Mouse (Mus musculus): Measurements from ENCODE around the gene Pola1.

Gene Pola1

GRCm38 (mm10) chrX:93631657-93632449 is at the start of gene Pola1:
Gene Pola1 (minus strand): TSS chrX:93632155.
- peak; percentile 96 for DNase-seq (ENCODE audit: low read depth, low spot score)

GRCm38 (mm10) chrX:93676228-93676627 is 44.3 kb upstream of the Pola1 start:
- DNase-seq (ENCODE audit: low read depth, low spot score) = peak; percentile 3

- peak; percentile 89 for DNase-seq (ENCODE audit: low read depth, low spot score)
Measured at GRCm38 (mm10) chrX:93674836-93675795, 43.2 kb upstream of the Pola1 start.

- peak; percentile 1 for DNase-seq (ENCODE audit: low read depth, low spot score)
Measured at GRCm38 (mm10) chrX:93674432-93674831, 42.5 kb upstream of the Pola1 start.

- peak; percentile 5 for DNase-seq (ENCODE audit: low read depth, low spot score)
Measured at GRCm38 (mm10) chrX:93664787-93665186, 32.8 kb upstream of the Pola1 start.

- no peak for DNase-seq (ENCODE audit: low read depth, low spot score)
Measured at GRCm38 (mm10) chrX:93663919-93664586, 32.1 kb upstream of the Pola1 start.

GRCm38 (mm10) chrX:93655153-93655552 is 23.2 kb upstream of the Pola1 start:
- DNase-seq (ENCODE audit: low read depth, low spot score) = no peak

- peak; percentile 67 for DNase-seq (ENCODE audit: low read depth, low spot score)
Measured at GRCm38 (mm10) chrX:93654218-93655002, 22.5 kb upstream of the Pola1 start, which contains the start of gene Pcyt1b. Gene Pcyt1b (plus strand): TSS chrX:93654863.

GRCm38 (mm10) chrX:93650738-93651137 is 18.8 kb upstream of the Pola1 start:
- DNase-seq (ENCODE audit: low read depth, low spot score) = no peak

- no peak for DNase-seq (ENCODE audit: low read depth, low spot score)
Measured at GRCm38 (mm10) chrX:93644022-93644421, 12.1 kb upstream of the Pola1 start.

- DNase-seq (ENCODE audit: low read depth, low spot score) = no peak
Measured at GRCm38 (mm10) chrX:93643600-93643999, 11.6 kb upstream of the Pola1 start.

- DNase-seq (ENCODE audit: low read depth, low spot score) = peak; percentile 4
Measured at GRCm38 (mm10) chrX:93634861-93635375, 3.0 kb upstream of the Pola1 start.

- DNase-seq (ENCODE audit: low read depth, low spot score) = peak; percentile 6
Measured at GRCm38 (mm10) chrX:93630256-93630655, 1.7 kb downstream of the Pola1 start.

GRCm38 (mm10) chrX:93602214-93602613 is 29.7 kb downstream of the Pola1 start:
- DNase-seq (ENCODE audit: low read depth, low spot score) = no peak

- no peak for DNase-seq (ENCODE audit: low read depth, low spot score)
Measured at GRCm38 (mm10) chrX:93594283-93594682, 37.7 kb downstream of the Pola1 start.

- no peak for DNase-seq (ENCODE audit: low read depth, low spot score)
Measured at GRCm38 (mm10) chrX:93580931-93581330, 51.0 kb downstream of the Pola1 start.

GRCm38 (mm10) chrX:93557171-93557570 is 74.8 kb downstream of the Pola1 start:
- no peak for DNase-seq (ENCODE audit: low read depth, low spot score)

GRCm38 (mm10) chrX:93539779-93540178 is 92.2 kb downstream of the Pola1 start:
- DNase-seq (ENCODE audit: low read depth, low spot score) = peak; percentile 6

- no peak for DNase-seq (ENCODE audit: low read depth, low spot score)
Measured at GRCm38 (mm10) chrX:93502865-93503353, 129.0 kb downstream of the Pola1 start.

GRCm38 (mm10) chrX:93497597-93497996 is 134.4 kb downstream of the Pola1 start:
- DNase-seq (ENCODE audit: low read depth, low spot score) = peak; percentile 21

Measured in brain, adult 2 months (tissue).